Mouse (Mus musculus): ENCODE data around the gene Slc44a5.

Gene Slc44a5

DNA sequence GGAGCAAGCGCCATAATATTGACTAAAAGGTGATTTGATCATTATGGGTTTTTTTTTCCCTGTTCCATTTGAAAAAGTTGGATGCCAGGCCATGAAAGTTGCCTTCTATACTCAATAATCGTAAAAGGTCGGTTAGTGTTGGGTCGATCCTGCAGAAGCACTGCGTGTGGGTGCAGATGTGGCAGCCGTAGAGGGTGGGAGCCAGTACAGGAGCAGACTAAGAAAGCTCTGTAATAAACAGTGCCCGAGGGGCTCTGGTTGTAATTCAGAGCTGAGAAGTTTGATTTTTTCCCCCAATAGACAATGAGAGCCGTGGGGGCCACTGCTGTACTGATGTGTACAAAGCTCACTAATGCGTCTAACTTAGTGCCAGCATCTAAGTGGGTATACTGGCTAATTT is 200.8 kb downstream of the Slc44a5 start:
- DNase-seq, result no peak

- DNase-seq, result no peak
Observed at GRCm38 (mm10) chr3:154174766-154175165, 201.5 kb downstream of the Slc44a5 start.

GRCm38 (mm10) chr3:154177665-154178305 is 204.5 kb downstream of the Slc44a5 start:
- no peak for DNase-seq

- no peak for DNase-seq
Observed at GRCm38 (mm10) chr3:154179423-154179920, 206.2 kb downstream of the Slc44a5 start.

GRCm38 (mm10) chr3:154182987-154183386 is 209.8 kb downstream of the Slc44a5 start:
- DNase-seq, result no peak

DNA sequence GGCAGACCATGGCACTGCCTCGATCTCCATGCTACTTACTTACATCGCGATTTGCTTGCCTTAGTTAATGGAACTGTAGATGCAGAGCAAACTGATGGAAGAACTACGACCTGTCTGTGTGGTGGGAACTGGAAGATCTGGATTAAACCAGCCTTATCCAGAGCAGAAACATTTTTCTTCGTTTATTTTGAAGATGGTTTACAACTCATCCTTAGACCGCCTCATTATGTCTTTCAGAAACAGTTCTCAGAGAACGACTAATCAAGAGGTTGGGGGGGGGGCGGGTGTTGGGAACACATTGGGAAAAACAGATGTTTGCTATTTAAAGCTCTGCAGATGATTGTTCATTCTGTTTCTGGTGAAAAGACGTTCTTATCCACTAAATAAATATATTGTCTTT is 210.7 kb downstream of the Slc44a5 start:
- DNase-seq, result no peak

- no peak for DNase-seq
Observed at GRCm38 (mm10) chr3:154188668-154189067, 215.4 kb downstream of the Slc44a5 start.

DNA sequence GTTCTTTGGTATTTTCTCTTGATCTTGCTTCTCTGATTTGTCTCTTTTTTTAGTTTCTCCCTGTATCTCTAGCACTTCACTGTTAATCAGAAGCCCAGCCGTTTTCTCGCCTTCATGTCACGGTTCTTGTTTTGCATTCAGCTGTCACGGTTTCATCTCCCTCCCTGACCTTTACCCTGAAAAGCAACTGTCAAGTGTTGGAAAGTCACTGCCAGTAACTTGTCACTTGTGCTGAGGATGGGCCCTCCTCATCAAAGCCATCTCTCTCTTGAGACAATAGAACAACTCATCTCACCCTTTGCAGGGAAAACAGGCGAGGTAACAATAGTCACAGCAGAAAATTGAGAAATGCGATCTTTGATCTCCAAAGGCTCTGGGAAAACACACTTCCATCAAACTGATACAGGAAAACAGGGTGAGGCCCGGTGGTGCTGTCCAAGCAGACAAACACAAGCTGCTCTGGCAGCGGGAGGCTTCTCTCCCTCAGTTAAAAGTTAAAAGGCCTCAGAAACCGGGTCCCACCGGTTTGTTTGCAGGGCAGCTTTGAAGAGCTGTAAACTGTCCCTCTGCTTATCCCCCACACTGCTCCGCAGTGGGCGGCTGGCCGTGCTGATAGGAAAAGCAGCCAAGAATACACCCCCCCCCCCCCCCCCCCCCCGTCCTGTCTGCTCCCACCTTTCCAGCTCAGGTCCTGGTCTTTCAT is 219.2 kb downstream of the Slc44a5 start:
- peak in 1 of 2 experiments; percentile 9 for DNase-seq

- no peak for DNase-seq
Observed at GRCm38 (mm10) chr3:154193189-154193840, 220.1 kb downstream of the Slc44a5 start.

DNA sequence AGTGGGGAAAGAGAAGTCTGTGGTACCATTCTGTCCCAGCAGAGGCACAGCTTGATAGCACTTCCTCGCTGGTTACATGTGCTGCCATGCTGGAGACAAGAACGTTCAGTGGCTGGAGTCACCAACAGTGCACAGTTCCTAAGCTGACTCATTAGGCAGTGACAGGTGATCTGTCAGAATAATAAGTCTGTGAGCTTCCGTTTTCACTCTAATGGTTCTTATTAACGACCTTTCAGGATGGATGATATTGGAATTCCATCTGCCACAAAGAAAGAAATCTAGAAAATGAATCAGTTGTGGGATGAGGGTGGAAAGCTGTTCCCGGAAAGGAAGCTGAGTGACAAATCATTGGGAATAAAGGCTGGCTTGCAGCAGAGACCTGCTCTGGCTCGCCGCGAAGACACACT is 227.2 kb downstream of the Slc44a5 start:
- no peak for DNase-seq

DNA sequence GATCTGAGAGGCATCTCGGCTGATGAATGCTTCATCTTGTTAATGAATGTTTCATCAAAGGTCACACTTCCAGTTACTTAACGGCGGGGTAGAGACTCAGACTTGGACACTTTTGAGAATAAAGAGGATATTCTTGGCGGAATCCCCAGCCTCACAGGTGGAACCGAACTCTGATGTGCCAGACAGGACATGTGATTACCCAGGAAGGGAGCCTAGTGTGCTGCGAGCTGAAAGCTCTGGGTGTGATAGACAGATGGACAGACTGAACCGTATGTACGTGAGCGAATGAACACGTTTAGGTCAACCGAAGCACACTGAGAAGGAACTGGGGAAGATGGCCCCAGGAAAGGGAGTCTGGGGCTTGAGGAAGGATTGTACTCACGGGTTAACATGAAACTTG is 228.6 kb downstream of the Slc44a5 start:
- no peak for DNase-seq

DNA sequence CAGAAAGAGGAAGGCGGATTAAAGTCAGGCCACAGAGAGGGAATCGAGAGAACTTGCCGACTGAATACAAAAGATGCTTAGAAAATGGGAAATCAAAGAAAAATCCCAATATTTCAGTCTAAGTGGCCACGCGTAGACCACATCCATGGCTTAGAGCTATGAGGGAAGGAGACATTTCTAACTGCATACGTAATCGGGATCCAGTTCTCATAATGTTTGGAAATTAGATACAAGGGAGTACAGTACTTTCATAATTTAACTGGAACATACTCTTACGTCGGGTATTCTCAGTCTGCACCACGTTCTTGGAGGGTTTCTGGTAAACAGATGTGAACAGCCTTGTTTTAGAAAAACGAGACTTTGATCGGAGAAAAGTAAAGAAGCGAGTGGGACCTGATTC is 229.1 kb downstream of the Slc44a5 start:
- no peak for DNase-seq

- no peak for DNase-seq
Observed at GRCm38 (mm10) chr3:154208479-154208878, 235.2 kb downstream of the Slc44a5 start.

- DNase-seq, result no peak
Observed at GRCm38 (mm10) chr3:154209201-154209754, 236.0 kb downstream of the Slc44a5 start.

DNA sequence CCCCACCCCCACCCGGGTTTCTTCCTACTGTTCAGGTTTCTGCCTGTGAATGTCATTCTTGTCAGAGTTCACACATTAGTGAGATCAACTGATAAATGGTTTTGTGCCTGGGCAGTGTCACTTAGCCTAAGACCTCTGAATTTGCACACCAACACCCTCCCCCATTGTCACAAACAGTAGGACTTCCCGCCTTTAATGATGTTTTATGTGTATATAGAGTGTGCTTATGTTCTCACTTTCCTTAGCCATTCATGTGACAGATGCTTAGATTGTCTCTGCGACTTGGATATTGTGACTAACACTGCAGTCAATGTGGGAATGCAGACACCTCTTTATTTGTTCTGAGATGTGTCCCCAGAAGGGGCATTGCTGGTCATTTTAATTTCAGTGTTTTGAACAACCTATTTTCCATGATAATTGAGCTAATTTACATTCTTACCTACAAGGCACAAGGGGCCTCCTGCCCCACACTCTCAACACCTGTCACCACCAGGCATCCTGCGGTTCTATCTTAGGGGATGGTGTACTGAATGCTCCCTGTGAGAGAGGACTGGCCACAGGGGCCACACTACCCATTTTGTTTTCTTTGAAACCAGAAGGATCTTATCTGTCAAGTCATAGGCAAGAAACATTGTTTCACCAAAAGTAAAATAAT is 236.7 kb downstream of the Slc44a5 start:
- DNase-seq, result no peak

- DNase-seq, result peak in 1 of 2 experiments; percentile 10
Observed at GRCm38 (mm10) chr3:154210431-154211055, 237.3 kb downstream of the Slc44a5 start.

DNA sequence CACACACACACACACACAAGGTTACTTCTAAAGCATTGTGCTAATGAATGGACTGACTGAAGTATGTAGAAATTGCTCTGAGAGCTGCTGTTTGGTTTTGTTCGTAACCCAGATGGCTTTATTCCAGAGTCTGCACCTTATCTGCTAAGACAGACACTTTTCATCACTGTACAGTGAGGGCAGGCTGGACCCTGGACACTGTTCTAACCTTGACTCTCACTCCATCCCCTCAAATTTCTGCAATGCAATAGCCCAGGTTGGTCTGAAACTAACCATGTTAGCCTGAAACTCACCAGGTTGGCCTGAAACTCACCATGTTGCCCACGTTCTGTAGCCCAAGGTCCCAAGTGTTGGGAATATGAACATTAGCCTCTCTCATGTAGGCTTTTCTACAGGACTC is 239.3 kb downstream of the Slc44a5 start:
- DNase-seq, result no peak

GRCm38 (mm10) chr3:154215309-154215708 is 242.1 kb downstream of the Slc44a5 start:
- no peak for DNase-seq

DNA sequence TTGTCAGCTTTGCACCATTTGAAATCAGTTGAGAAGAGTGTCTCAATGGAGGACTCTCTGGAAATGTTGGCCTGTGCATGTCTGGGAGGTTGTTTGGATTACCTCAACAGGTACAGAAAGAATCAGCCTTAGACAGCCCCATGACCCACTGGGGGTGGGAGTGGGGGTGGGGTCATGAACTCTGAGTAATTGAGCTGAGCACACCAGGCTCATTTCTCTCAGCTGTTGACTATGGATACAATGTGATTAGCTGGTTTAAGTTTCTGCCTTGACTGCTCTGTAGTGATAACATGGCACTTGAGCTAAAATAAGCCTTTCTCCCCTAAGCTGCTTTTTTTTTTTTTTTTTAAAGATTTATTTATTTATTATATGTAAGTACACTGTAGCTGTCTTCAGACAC is 242.5 kb downstream of the Slc44a5 start:
- DNase-seq, result no peak

DNA sequence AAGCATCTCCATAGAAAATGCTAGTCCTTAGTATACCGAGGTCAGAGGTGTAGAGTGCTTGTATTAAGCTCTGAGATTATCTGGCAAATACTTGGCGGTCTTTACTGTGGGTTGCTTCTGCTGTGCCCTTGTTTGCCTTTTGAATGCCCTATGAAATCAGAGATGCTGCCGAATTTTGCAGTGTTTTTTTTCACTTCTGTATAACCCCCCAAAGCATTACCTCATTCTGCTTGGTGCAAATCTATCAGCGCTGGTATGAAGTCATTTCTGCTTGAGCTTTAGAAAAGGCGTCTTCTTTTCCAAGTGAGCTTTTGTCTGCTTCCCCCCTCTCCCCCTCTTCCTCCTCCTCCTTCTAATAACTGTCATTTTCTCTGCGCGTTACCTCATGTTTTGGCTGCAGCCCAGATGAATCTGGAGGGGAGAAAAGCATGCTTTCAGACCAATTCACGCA is 248.9 kb downstream of the Slc44a5 start:
- peak in 1 of 2 experiments; percentile 10 for DNase-seq

GRCm38 (mm10) chr3:154222688-154223087 is 249.5 kb downstream of the Slc44a5 start:
- no peak for DNase-seq

- DNase-seq, result peak; percentile 74 to 77
Observed at GRCm38 (mm10) chr3:154226100-154226752, 253.0 kb downstream of the Slc44a5 start.

Data from kidney, postnatal 4 days (tissue).